Mouse (Mus musculus) yolk sac, embryonic 10.5 days (tissue): ENCODE data around the gene Pitpna.
A peak's percentile ranks its signal among the peaks of the same experiment; 100 is the strongest.
"Not testable (repeated sequence)": the region's sequence is repeated elsewhere in the genome, so short reads cannot be mapped to it uniquely, and the experiment has no call there.

Experiments
- DNase-seq: peaks from one replicate; pipeline ENCODE4 v3.0.0-alpha.2; 2017; ENCODE audit warnings: low spot score

The Pitpna gene

DNA sequence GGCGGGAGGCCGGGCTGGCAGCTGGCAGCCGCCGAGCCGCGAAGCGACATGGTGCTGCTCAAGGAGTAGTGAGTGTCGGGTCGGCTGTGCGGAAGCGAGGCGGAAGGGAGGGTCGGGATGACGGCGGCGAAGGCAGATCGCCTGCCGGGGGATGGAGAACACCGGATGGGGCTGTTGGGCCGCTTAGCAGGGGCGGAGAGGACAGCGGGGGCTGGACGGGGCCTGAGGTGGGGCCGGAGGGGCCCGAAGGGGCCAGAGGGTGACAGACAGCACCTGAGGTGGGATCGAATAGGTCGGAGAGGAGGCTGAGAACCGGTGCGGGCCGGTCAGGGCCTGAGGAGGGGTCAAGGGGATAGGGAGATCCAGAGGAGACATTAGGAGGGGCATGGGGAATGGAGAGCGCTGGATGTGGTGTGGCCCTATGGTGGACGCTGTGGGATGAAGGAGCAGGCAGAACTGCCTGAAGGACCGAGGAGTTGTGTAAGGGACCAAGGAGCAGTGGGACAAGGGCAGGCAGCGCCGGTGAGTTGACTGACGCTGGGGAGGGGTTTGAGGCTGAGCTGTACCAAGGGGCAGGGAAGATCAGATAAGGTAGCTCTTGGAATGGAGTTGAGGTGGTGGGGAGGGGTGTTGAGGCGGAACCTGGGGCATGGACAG, 516 bp downstream of the Pitpna start:
- peak; percentile 80 for DNase-seq

DNA sequence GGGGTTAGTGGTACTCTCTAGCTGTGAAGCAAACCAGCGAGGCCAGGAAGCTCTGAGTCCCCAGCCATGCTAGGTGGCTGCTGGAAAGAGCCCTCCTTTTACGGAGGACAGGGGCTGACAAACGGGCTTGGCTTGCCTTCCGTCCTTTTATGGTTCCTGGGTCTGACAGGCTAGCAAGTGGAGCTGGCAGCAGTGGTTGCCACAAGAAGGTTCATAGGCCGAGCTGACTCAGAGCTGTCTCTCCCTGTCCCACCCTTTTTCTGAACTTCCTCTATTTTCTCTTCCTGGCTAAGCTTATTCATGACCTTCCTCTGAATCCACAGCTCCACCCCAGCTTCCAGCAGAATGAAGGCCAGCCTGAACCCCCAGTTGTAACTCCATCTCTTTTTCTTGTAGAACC, 4.7 kb downstream of the Pitpna start:
- DNase-seq, result no peak

GRCm38 (mm10) chr11:75594431-75594830, 6.5 kb downstream of the Pitpna start:
- DNase-seq, result no peak

GRCm38 (mm10) chr11:75595404-75595803, 7.5 kb downstream of the Pitpna start:
- DNase-seq, result no peak

DNA sequence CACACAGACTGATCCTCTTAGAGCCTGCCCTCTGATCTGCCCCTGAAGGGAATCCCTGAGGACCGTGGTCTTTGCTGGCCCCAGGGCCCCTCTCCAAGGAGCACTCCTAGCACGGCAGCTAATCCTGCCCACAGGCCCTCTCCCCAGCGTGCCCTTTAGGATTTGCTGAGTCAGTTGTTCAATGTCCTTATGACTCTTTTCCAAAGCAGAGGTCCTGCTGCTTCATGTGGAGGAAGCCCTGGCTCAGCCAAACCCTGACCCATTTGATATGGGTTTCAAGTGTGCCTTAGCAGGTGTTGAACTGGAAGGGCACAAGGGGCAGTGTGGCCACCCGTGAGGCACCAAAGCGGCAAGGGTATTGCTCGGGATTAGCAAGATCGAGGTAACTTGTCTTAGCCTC, 7.9 kb downstream of the Pitpna start:
- no peak for DNase-seq

DNA sequence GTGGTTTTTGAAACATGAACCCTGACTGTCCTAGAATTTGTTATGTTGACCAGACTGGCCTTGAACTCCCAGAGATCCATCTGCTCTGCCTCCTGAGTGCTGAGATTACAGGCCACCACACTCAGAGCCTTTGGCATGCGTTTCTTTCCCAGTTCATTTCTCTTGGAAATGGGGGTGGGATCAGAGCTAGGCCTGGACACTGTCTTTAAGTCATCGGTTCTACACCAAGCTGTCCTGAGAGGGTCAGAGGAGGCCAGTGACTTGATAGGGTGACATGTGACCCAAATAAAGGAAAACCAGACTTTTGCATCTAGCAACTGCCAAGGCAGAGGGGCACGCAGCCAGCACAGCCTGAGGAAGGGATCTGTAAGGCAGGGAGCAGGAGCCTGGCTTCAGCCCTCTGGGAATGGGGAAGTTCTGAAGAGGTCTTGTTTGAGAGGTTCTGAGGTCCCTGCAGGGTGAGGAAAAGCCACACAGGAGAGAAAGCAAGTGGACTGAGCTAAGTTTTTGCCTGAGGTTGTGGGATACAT, 8.9 kb downstream of the Pitpna start:
- DNase-seq, result no peak

DNA sequence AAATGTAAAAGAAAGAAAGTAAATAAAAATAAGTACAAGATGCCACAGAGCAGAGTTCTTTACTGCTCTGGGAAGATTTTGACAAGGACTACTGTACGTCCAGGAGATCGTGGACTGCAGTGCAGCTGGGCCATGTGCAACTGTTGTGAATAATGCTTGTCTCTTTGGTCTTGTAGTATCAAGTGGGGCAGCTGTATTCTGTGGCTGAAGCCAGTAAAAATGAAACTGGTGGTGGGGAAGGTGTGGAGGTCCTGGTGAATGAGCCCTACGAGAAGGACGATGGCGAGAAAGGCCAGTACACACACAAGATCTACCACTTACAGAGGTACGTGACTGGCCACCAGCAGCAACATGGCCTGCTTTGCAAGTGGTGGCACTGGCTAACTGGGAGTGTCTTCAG, 10.1 kb downstream of the Pitpna start:
- no peak for DNase-seq

DNA sequence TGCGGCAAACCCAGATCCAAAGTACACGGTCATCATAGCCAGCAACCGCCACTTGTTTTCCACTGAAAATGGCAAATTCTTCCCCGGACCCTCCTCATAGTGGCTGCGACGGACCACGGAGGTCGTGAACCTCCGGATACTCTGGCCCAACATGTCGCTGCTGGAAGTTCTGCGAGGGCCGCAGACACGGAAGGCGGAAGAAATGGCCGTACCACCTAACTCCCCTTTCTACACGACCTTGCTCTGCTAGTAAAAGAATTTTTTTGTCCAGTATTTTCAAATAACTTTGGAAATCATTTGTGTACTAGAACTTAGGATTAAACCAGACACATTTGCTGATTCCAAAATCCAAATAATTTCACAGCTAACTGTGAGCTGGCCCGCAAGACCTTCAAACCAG, 11.9 kb downstream of the Pitpna start:
- DNase-seq, result not testable (repeated sequence)

- DNase-seq, result no peak
Measured at GRCm38 (mm10) chr11:75604826-75605225, 16.9 kb downstream of the Pitpna start.

- peak; percentile 47 for DNase-seq
Measured at GRCm38 (mm10) chr11:75605318-75605717, 17.4 kb downstream of the Pitpna start.

GRCm38 (mm10) chr11:75608776-75609175, 20.9 kb downstream of the Pitpna start:
- peak; percentile 43 for DNase-seq

- no peak for DNase-seq
Measured at GRCm38 (mm10) chr11:75610021-75610420, 22.1 kb downstream of the Pitpna start.

GRCm38 (mm10) chr11:75614769-75615168, 26.9 kb downstream of the Pitpna start:
- DNase-seq, result no peak

DNA sequence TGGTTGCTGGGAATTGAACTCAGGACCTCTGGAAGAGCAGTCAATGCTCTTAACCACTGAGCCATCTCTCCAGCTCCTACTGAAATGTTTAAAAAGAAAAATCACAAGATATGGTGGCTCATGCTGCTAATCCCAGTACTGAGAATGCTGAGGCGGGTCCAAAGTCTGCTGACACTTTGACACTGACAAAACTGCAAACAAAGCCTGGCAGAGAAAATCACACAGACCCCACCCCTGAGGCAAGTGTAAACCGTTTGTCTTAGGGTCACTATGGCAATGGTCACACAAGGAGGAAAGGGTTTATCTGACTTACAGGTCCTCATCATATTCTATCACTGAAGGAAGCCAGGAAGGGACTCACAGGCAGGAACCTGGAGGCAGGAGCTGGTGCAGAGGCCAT, 27.7 kb downstream of the Pitpna start:
- peak; percentile 83 for DNase-seq

- no peak for DNase-seq
Measured at GRCm38 (mm10) chr11:75619133-75619532, 31.2 kb downstream of the Pitpna start.

DNA sequence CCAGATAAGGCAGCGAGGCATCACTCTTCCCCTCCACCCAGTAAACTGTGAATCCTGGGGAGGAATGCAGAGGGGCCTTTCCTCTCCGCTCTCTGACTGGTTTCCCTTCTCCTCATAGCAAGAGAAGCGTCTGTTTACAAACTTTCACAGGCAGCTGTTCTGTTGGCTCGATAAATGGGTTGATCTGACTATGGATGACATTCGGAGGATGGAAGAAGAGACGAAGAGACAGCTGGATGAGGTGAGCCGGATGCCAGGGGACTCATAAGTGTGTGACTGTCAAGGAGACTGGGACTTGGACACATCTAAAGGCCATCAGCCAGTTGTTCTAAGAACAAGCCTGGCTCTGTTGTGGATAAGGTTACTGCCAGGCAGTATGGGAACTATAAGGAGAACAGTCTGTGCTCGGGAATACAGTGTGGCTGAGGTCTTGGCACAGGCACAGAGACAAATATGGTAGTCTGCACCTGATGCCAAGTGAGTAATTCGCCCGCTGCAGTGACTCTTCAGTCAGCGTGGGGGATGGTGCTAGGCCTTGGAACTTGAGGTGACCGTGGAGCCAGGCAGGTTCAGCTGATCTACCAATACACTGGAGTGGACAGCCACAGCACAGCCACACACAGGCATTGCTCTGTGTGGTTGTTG, 32.4 kb downstream of the Pitpna start:
- DNase-seq, result no peak

DNA sequence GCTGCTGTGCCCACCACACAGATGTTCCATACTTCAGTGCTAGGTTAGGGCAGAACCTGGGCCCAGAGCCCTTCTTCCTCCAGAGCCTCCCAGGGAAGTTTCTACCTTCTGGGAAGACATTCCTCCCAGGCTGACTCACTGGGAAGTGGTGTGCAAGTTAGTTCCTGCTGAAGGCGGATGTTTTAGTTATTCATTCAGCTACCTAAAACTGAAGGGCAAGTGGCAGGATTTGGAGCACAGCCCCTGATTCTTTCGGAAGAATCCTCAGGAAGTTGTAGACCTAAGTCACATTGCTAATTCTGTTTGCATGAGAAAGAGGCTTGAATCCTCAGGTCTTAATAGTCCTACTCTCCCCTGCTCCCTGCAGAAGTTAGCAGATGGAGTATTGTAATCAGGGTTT, 33.5 kb downstream of the Pitpna start:
- no peak for DNase-seq

GRCm38 (mm10) chr11:75622588-75623329, 34.9 kb downstream of the Pitpna start:
- no peak for DNase-seq

GRCm38 (mm10) chr11:75624102-75624554, 36.2 kb downstream of the Pitpna start:
- no peak for DNase-seq

- no peak for DNase-seq
Measured at GRCm38 (mm10) chr11:75625820-75626219, 37.9 kb downstream of the Pitpna start.

DNA sequence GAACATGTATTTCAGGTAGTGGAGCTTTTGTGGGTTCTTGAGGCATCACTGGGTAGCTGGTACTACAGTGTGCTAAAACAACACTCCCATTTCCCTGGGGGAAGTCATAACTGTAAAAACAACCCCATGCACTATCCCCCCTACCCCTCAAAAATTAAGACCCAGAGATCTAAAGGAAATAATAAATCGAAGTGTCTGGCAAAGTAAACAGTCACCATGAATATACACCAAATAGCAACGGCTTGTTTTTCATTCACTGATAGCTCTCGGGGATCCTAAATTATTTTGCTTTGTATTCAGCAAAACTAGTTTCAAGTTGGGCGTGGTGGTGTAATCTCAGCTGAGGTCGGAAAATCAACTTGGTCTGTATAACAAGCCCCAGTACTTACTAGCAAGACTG, 42.2 kb downstream of the Pitpna start:
- DNase-seq, result no peak

GRCm38 (mm10) chr11:75630645-75631229, 42.8 kb downstream of the Pitpna start, which contains the start of gene Inpp5k:
Gene Inpp5k, plus strand, starts transcription at chr11:75630988.
- DNase-seq, result peak; percentile 97
